Comparison of ENCODE assay signal across 21 mouse cellular contexts in genomic region chr9:112153972-112154371, GRCm38 (mm10).
A peak's percentile ranks its signal among the peaks of the same experiment; 100 is the strongest.
DNase-seq lines count a peak whose midpoint lies in the region; ATAC-seq and TF ChIP-seq lines count a peak whose summit lies in the region.
"Had no signal": no experiment of that assay in that cellular context is flagged by ENCODE, and none has a peak within 500 bp of the region (broad histone marks: within the 10 kb centered on the region; RNA-seq: fewer than 3 reads in every experiment).

No protein-coding gene starts in this region.

- no peak overlapping the region for H3K9ac ChIP-seq in lung, embryonic 14.5 days
- H3K9ac ChIP-seq in lung, postnatal 0 days (replicated peaks; ENCODE audit: low read depth), result no peak overlapping the region
- no peak overlapping the region for H3K9ac ChIP-seq in midbrain, embryonic 16.5 days (ENCODE audit: low read depth, low read length)
- H3K9ac ChIP-seq: embryonic facial prominence, embryonic 12.5 days; embryonic facial prominence, embryonic 15.5 days; forebrain, embryonic 12.5 days had no signal

- no peaks in the 10 kb centered on the region for H3K27me3 ChIP-seq in lung, embryonic 14.5 days (ENCODE audit: insufficient read depth, low read length)
- H3K27me3 ChIP-seq in lung, postnatal 0 days (replicated peaks; ENCODE audit: insufficient read depth, low read length), result no peaks in the 10 kb centered on the region
- H3K27me3 ChIP-seq in midbrain, embryonic 16.5 days (ENCODE audit: control insufficient read depth, insufficient read depth, low read depth, low read length), result no peaks in the 10 kb centered on the region
- H3K27me3 ChIP-seq: embryonic facial prominence, embryonic 12.5 days; embryonic facial prominence, embryonic 15.5 days had no signal

- no peak overlapping the region for H3K4me2 ChIP-seq in lung, embryonic 14.5 days
- H3K4me2 ChIP-seq in lung, postnatal 0 days (replicated peaks; ENCODE audit: low read depth, low read length), result no peak overlapping the region
- no peak overlapping the region for H3K4me2 ChIP-seq in midbrain, embryonic 16.5 days (ENCODE audit: low read length)
- H3K4me2 ChIP-seq: embryonic facial prominence, embryonic 12.5 days; embryonic facial prominence, embryonic 15.5 days; forebrain, embryonic 12.5 days had no signal

- ATAC-seq in lung, embryonic 14.5 days (ENCODE audit: insufficient read depth), result no peak
- ATAC-seq in lung, postnatal 0 days, result no peak
- peak; percentile 66 to 80 for ATAC-seq in hematopoietic stem cell, adult 5-6 weeks (replicated peaks in 1 of 2; ENCODE audit: insufficient read depth in 1 of 2, low FRiP score in 2 of 2, low TSS enrichment in 1 of 2, low read depth in 1 of 2, poor library complexity in 2 of 2, severe bottlenecking in 2 of 2)
- ATAC-seq in midbrain, embryonic 16.5 days, result no peak
- ATAC-seq: forebrain, embryonic 14.5 days; forebrain, embryonic 16.5 days had no signal

- no peak overlapping the region for H3K27ac ChIP-seq in lung, embryonic 14.5 days (ENCODE audit: low read depth)
- H3K27ac ChIP-seq in lung, postnatal 0 days (ENCODE audit: low read length), result no peak overlapping the region
- no peak overlapping the region for H3K27ac ChIP-seq in midbrain, embryonic 16.5 days (ENCODE audit: low read length)
- H3K27ac ChIP-seq: embryonic facial prominence, embryonic 12.5 days; embryonic facial prominence, embryonic 15.5 days; forebrain, embryonic 10.5 days; forebrain, embryonic 12.5 days had no signal

- no peak overlapping the region for H3K4me3 ChIP-seq in lung, embryonic 14.5 days (ENCODE audit: low read depth, low read length)
- H3K4me3 ChIP-seq in lung, postnatal 0 days (ENCODE audit: low read depth, low read length), result no peak overlapping the region
- H3K4me3 ChIP-seq in midbrain, embryonic 16.5 days (ENCODE audit: low read depth, low read length), result no peak overlapping the region
- H3K4me3 ChIP-seq: embryonic facial prominence, embryonic 12.5 days; embryonic facial prominence, embryonic 15.5 days; erythroblast, embryonic 14.5 days; forebrain, embryonic 10.5 days; forebrain, embryonic 12.5 days had no signal

- no peaks in the 10 kb centered on the region for H3K9me3 ChIP-seq in lung, embryonic 14.5 days (ENCODE audit: low read depth, low read length)
- no peaks in the 10 kb centered on the region for H3K9me3 ChIP-seq in lung, postnatal 0 days (ENCODE audit: low read length)
- no peaks in the 10 kb centered on the region for H3K9me3 ChIP-seq in midbrain, embryonic 16.5 days (replicated peaks; ENCODE audit: control insufficient read depth, low read length, poor library complexity, severe bottlenecking)
- H3K9me3 ChIP-seq: embryonic facial prominence, embryonic 12.5 days; embryonic facial prominence, embryonic 15.5 days; forebrain, embryonic 10.5 days; forebrain, embryonic 12.5 days had no signal

- no peak for TF ChIP-seq EP300 in lung, postnatal 0 days (IDR thresholded peaks at IDR 0.05)

- no peaks in the 10 kb centered on the region for H3K36me3 ChIP-seq in lung, embryonic 14.5 days (ENCODE audit: insufficient read depth)
- no peaks in the 10 kb centered on the region for H3K36me3 ChIP-seq in lung, postnatal 0 days (ENCODE audit: insufficient read depth, low read length)
- peaks cover 15% of the 10 kb centered on the region for H3K36me3 ChIP-seq in midbrain, embryonic 16.5 days (ENCODE audit: control insufficient read depth, insufficient read depth, low read length)
- H3K36me3 ChIP-seq: embryonic facial prominence, embryonic 12.5 days; embryonic facial prominence, embryonic 15.5 days; forebrain, embryonic 10.5 days; forebrain, embryonic 12.5 days had no signal

- WGBS in lung, embryonic 14.5 days, result 70% methylated on average over 5 of the region's 5 CpGs
- 61% methylated on average over 5 of the region's 5 CpGs for whole genome bisulfite sequencing in lung, postnatal 0 days
- WGBS in midbrain, embryonic 16.5 days, result 78% methylated on average over 5 of the region's 5 CpGs

- peak; percentile 13 for DNase-seq in lung, embryonic 14.5 days
- DNase-seq in lung, postnatal 0 days (ENCODE audit: low spot score), result no peak
- no peak for DNase-seq in adrenal gland, adult (ENCODE audit: inconsistent age in 2 of 2, low spot score in 1 of 2)
- DNase-seq: adrenal gland, adult 8-10 months; adrenal gland, postnatal 14 days; adrenal gland, postnatal 36 days; cerebellum, adult 11-12 months; cerebellum, adult 2 months; cerebellum, adult 9-10 months; cerebellum, postnatal 10 days; cerebellum, postnatal 25 days; embryo, embryonic 11 days had no signal

- no peak for TF ChIP-seq CTCF in lung, embryonic 14.5 days (IDR thresholded peaks at IDR 0.05; ENCODE audit: low read depth)
- TF ChIP-seq CTCF in lung, postnatal 0 days (IDR thresholded peaks at IDR 0.05), result no peak

- no peaks in the 10 kb centered on the region for H3K4me1 ChIP-seq in lung, embryonic 14.5 days (ENCODE audit: insufficient read depth)
- H3K4me1 ChIP-seq in lung, postnatal 0 days (ENCODE audit: insufficient read depth, low read depth, low read length), result no peaks in the 10 kb centered on the region
- no peaks in the 10 kb centered on the region for H3K4me1 ChIP-seq in midbrain, embryonic 16.5 days (ENCODE audit: control insufficient read depth, insufficient read depth, low read length)
- H3K4me1 ChIP-seq: embryonic facial prominence, embryonic 12.5 days; embryonic facial prominence, embryonic 15.5 days; forebrain, embryonic 10.5 days; forebrain, embryonic 12.5 days had no signal

Comparison
In these comparisons a context has a peak if more than half of its experiments do, and no peak if none do; other contexts are left out.
1. ATAC-seq: peak in hematopoietic stem cell, adult 5-6 weeks (2 of 2); none in lung, embryonic 14.5 days (single experiment), lung, postnatal 0 days (single experiment) and midbrain, embryonic 16.5 days (single experiment).